Mouse (Mus musculus) embryonic facial prominence, embryonic 11.5 days (tissue): ENCODE measurements at regions not wholly inside any gene's neighbourhood (a gene's known extent, or its start where the extent isn't known, plus 50 kb on each side); places are given as distances from the start of the nearest gene placed in this dataset.

Source experiments
- ATAC-seq: fragments of 200-750 bp; cut with Nextera tagmentation; replicated peaks from 2 replicates; pipeline ENCODE4 v1.8.0; 2017; ENCODE audit warnings: low read depth; ENCODE audit not compliant: insufficient number of reproducible peaks, low FRiP score, low TSS enrichment
- DNase-seq: peaks from one replicate; pipeline ENCODE4 v3.0.0-alpha.2; 2015; ENCODE audit warnings: low spot score
- H3K27ac ChIP-seq: fragments of 300-500 bp; sonication (generic); replicated peaks from 2 replicates; pipeline ENCODE4 v1.5.1; 2014; ENCODE audit warnings: mild to moderate bottlenecking, low read depth, low read length, control low read depth
- H3K27me3 ChIP-seq: fragments of 300-500 bp; sonication (generic); 2 replicates; pipeline ENCODE4 v1.6.1; 2014; ENCODE audit warnings: mild to moderate bottlenecking, low read length, moderate library complexity, mixed read lengths; ENCODE audit not compliant: control insufficient read depth, insufficient read depth
- H3K36me3 ChIP-seq: fragments of 300-500 bp; sonication (generic); replicated peaks from 2 replicates; pipeline ENCODE4 v1.6.1; 2014; ENCODE audit warnings: low read depth, mild to moderate bottlenecking, low read length, moderate library complexity, mixed read lengths; ENCODE audit not compliant: control insufficient read depth, insufficient read depth
- H3K4me1 ChIP-seq: fragments of 300-500 bp; sonication (generic); 2 replicates; pipeline ENCODE4 v1.6.1; 2014; ENCODE audit warnings: low read length, mixed read lengths; ENCODE audit not compliant: control insufficient read depth, insufficient read depth
- H3K4me2 ChIP-seq: fragments of 300-500 bp; sonication (generic); 2 replicates; pipeline ENCODE4 v1.6.1; 2014; ENCODE audit warnings: low read depth, mild to moderate bottlenecking, control low read depth, low read length, moderate library complexity
- H3K4me3 ChIP-seq: fragments of 300-500 bp; sonication (generic); 2 replicates; pipeline ENCODE4 v1.5.1; 2014; ENCODE audit warnings: low read depth, low read length, control low read depth
- H3K9ac ChIP-seq: fragments of 300-500 bp; sonication (generic); replicated peaks from 2 replicates; pipeline ENCODE4 v1.6.1; 2014; ENCODE audit warnings: mild to moderate bottlenecking, control low read depth, low read length
- H3K9me3 ChIP-seq: fragments of 300-500 bp; sonication (generic); replicated peaks from 2 replicates; pipeline ENCODE4 v1.6.1; 2016; ENCODE audit warnings: mild to moderate bottlenecking, low read length, inconsistent platforms, mixed read lengths; ENCODE audit not compliant: control insufficient read depth
- WGBS: fragments of 180-500 bp; shearing (Covaris S2); extraction: QIAGEN DNeasy Blood & Tissue Kit; methylation state at CpG from one replicate; pipeline ENCODE4 v1.1.7; 2014; 5-methylcytosine and 5-hydroxymethylcytosine counted together

GRCm38 (mm10) chr9:47470741-47471140, 59.2 kb upstream of the Cadm1 start:
- Histone ChIP-seq H3K27me3 (no peaks in the 10 kb centered on the region), H3K36me3 (no peaks in the 10 kb centered on the region), H3K27ac (no peak overlapping the region), H3K4me3 (no peak overlapping the region), H3K4me1 (no peaks in the 10 kb centered on the region), H3K9ac (no peak overlapping the region), H3K9me3 (no peaks in the 10 kb centered on the region), H3K4me2 (no peak overlapping the region)
- WGBS = 75% methylated on average over 1 of the region's 1 CpGs
- DNase-seq = no peak
- ATAC-seq = no peak

GRCm38 (mm10) chr9:47471767-47472420, 58.1 kb upstream of the Cadm1 start:
- no peak for ATAC-seq
- Histone ChIP-seq H3K27ac (no peak overlapping the region), H3K9me3 (no peaks in the 10 kb centered on the region), H3K27me3 (no peaks in the 10 kb centered on the region), H3K4me2 (no peak overlapping the region), H3K4me1 (no peaks in the 10 kb centered on the region), H3K4me3 (no peak overlapping the region), H3K36me3 (no peaks in the 10 kb centered on the region), H3K9ac (no peak overlapping the region)
- DNase-seq = no peak
- WGBS = 54% methylated on average over 10 of the region's 10 CpGs

GRCm38 (mm10) chr9:47473776-47474365, 56.1 kb upstream of the Cadm1 start:
- H3K4me2 ChIP-seq = no peak overlapping the region
- H3K9ac ChIP-seq = no peak overlapping the region
- H3K9me3 ChIP-seq = no peaks in the 10 kb centered on the region
- H3K4me3 ChIP-seq = no peak overlapping the region
- no peak for ATAC-seq
- no peaks in the 10 kb centered on the region for H3K36me3 ChIP-seq
- H3K27me3 ChIP-seq = no peaks in the 10 kb centered on the region
- no peak overlapping the region for H3K27ac ChIP-seq
- DNase-seq = no peak
- WGBS = 82% methylated on average over 5 of the region's 5 CpGs
- no peaks in the 10 kb centered on the region for H3K4me1 ChIP-seq

GRCm38 (mm10) chr9:47474776-47475175, 55.2 kb upstream of the Cadm1 start:
- Histone ChIP-seq H3K9me3 (no peaks in the 10 kb centered on the region), H3K4me3 (no peak overlapping the region), H3K36me3 (no peaks in the 10 kb centered on the region), H3K9ac (no peak overlapping the region), H3K4me1 (no peaks in the 10 kb centered on the region), H3K4me2 (no peak overlapping the region), H3K27me3 (no peaks in the 10 kb centered on the region), H3K27ac (no peak overlapping the region)
- DNase-seq = no peak
- 37% methylated on average over 5 of the region's 5 CpGs for WGBS
- no peak for ATAC-seq

DNA sequence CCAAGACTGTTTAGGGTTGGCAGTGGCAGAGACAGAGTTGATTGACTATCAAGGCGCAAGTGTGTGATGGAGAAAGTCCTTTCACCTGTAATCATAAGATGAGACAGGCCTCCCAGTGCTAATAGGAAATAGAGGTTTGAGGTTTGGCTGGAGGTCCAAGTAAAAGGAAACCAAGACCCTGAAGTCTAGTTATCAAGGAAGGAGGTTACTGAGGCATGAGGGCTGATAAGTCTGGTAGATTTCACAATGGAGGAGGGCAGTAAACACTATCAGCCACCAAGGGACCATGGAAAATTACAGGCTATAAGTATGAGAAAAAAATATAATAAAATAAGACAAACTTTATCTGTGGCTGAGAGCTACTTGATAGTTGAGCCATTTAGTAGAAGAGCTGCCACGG, 52.1 kb upstream of the Cadm1 start:
- H3K36me3 ChIP-seq = no peaks in the 10 kb centered on the region

More for the DNA sequence above, 52.1 kb upstream of the Cadm1 start:
- H3K27ac ChIP-seq = no peak overlapping the region
- no peak overlapping the region for H3K9ac ChIP-seq
- WGBS = 88% methylated on average over 2 of the region's 2 CpGs
- H3K4me3 ChIP-seq = no peak overlapping the region
- H3K27me3 ChIP-seq = no peaks in the 10 kb centered on the region
- no peak for DNase-seq
- no peaks in the 10 kb centered on the region for H3K4me1 ChIP-seq
- H3K4me2 ChIP-seq = no peak overlapping the region
- ATAC-seq = no peak
- H3K9me3 ChIP-seq = no peaks in the 10 kb centered on the region
